Mouse (Mus musculus) CD4-positive naive resting alpha-beta T cell, adult 76 days (primary cell): ENCODE results near the gene Tubd1. TPM values are rescaled to one million over a fixed set of nuclear protein-coding genes. Genes with fewer than 3 reads are reported as not detected.

Experiments used
- total RNA-seq: library from RNA; stranded (reverse); gene quantifications from one replicate; pipeline ENCODE4 v1.2.4, GENCODE M21; 2023

Tubd1 gene
- total RNA-seq: 3.1 TPM

GRCm38 (mm10) chr11:86544639-86545299, at the start of gene Tubd1, which contains the start of gene Rps6kb1:
TSS of gene Tubd1 (plus strand) at chr11:86544991.
TSS of gene Rps6kb1 (minus strand) at chr11:86544805.

Other genes with a start within 250 kb of the Tubd1 start
- 94.7 TPM for gene Med13, start 187.4 kb upstream of the Tubd1 start, total RNA-seq
- gene Rnft1, start 60.3 kb upstream of the Tubd1 start, total RNA-seq: 37.1 TPM
- 70.7 TPM for gene Rps6kb1, start 186 bp upstream of the Tubd1 start, total RNA-seq
- 40.1 TPM for gene Vmp1, start 138.8 kb downstream of the Tubd1 start, total RNA-seq
- gene Ptrh2, start 139.0 kb downstream of the Tubd1 start, total RNA-seq: 5.3 TPM
- 183 TPM for gene Cltc, start 212.6 kb downstream of the Tubd1 start, total RNA-seq